Mouse (Mus musculus) adrenal gland, postnatal 10 days (tissue): ENCODE data around the gene Tmem170. TPM values are rescaled to one million over a fixed set of nuclear protein-coding genes. Genes with fewer than 3 reads are reported as not detected.
A peak's percentile ranks its signal among the peaks of the same experiment; 100 is the strongest.
"Not testable (repeated sequence)": the region's sequence is repeated elsewhere in the genome, so short reads cannot be mapped to it uniquely, and the experiment has no call there.

Source experiments
- DNase-seq: peaks from one replicate; pipeline ENCODE4 v3.0.0; 2021; ENCODE audit warnings: mixed read lengths
- total RNA-seq, 2 experiments: library from RNA; stranded (reverse); gene quantifications; 2 replicates each; pipeline ENCODE4 v1.2.3; 2021

Gene Tmem170
- total RNA-seq, 2 experiments from 2014 or later: 6.2 TPM

GRCm38 (mm10) chr8:111875758-111876157, 792 bp downstream of the Tmem170 start:
- no peak for DNase-seq

GRCm38 (mm10) chr8:111871278-111871677, 5.3 kb downstream of the Tmem170 start:
- DNase-seq: no peak

GRCm38 (mm10) chr8:111870379-111870778, 6.2 kb downstream of the Tmem170 start:
- DNase-seq: no peak

- no peak for DNase-seq
Measured at GRCm38 (mm10) chr8:111868664-111869063, 7.9 kb downstream of the Tmem170 start.

GRCm38 (mm10) chr8:111865857-111866256, 10.7 kb downstream of the Tmem170 start:
- DNase-seq: no peak

GRCm38 (mm10) chr8:111865130-111865852, 11.3 kb downstream of the Tmem170 start:
- DNase-seq: no peak

GRCm38 (mm10) chr8:111864648-111865047, 11.9 kb downstream of the Tmem170 start:
- no peak for DNase-seq

GRCm38 (mm10) chr8:111863280-111863679, 13.3 kb downstream of the Tmem170 start:
- DNase-seq: no peak

GRCm38 (mm10) chr8:111855977-111856376, 20.6 kb downstream of the Tmem170 start:
- DNase-seq: no peak

- DNase-seq: peak; percentile 97
Measured at GRCm38 (mm10) chr8:111853861-111854501, 22.6 kb downstream of the Tmem170 start, which contains the start of gene Cfdp1. Gene Cfdp1, minus strand, starts transcription at chr8:111854291.

GRCm38 (mm10) chr8:111853219-111853618, 23.3 kb downstream of the Tmem170 start:
- not testable (repeated sequence) for DNase-seq

GRCm38 (mm10) chr8:111846746-111847145, 29.8 kb downstream of the Tmem170 start:
- DNase-seq: no peak

GRCm38 (mm10) chr8:111835540-111835939, 41.0 kb downstream of the Tmem170 start:
- DNase-seq: no peak

GRCm38 (mm10) chr8:111834011-111834410, 42.5 kb downstream of the Tmem170 start:
- DNase-seq: no peak

- DNase-seq: no peak
Measured at GRCm38 (mm10) chr8:111832983-111833382, 43.6 kb downstream of the Tmem170 start.

GRCm38 (mm10) chr8:111831996-111832395, 44.6 kb downstream of the Tmem170 start:
- DNase-seq: no peak

GRCm38 (mm10) chr8:111828595-111828994, 48.0 kb downstream of the Tmem170 start:
- DNase-seq: no peak

- peak; percentile 46 for DNase-seq
Measured at GRCm38 (mm10) chr8:111825219-111825618, 51.3 kb downstream of the Tmem170 start.

GRCm38 (mm10) chr8:111824334-111824733, 52.2 kb downstream of the Tmem170 start:
- no peak for DNase-seq

GRCm38 (mm10) chr8:111821199-111821598, 55.4 kb downstream of the Tmem170 start:
- DNase-seq: no peak

- no peak for DNase-seq
Measured at GRCm38 (mm10) chr8:111820691-111821090, 55.9 kb downstream of the Tmem170 start.

GRCm38 (mm10) chr8:111820018-111820417, 56.5 kb downstream of the Tmem170 start:
- no peak for DNase-seq

- no peak for DNase-seq
Measured at GRCm38 (mm10) chr8:111818556-111818955, 58.0 kb downstream of the Tmem170 start.

GRCm38 (mm10) chr8:111815078-111815477, 61.5 kb downstream of the Tmem170 start:
- DNase-seq: no peak
